Comparison of ENCODE assay signal across 8 mouse cellular contexts in genomic region chr1:39734311-39734710, GRCm38 (mm10). TPM values are rescaled to one million over a fixed set of nuclear protein-coding genes. Genes with fewer than 3 reads are reported as not detected.
DNase-seq lines count a peak whose midpoint lies in the region; ATAC-seq lines count a peak whose summit lies in the region.

No protein-coding gene starts in this region.

- no peaks in the 10 kb centered on the region for H3K27me3 ChIP-seq in kidney, embryonic 16.5 days (ENCODE audit: insufficient read depth, low read length)

- H3K9me3 ChIP-seq in kidney, embryonic 16.5 days (ENCODE audit: low read length) = no peaks in the 10 kb centered on the region

- H3K4me2 ChIP-seq in kidney, embryonic 16.5 days (replicated peaks; ENCODE audit: low read depth, low read length) = no peak overlapping the region

- no peaks in the 10 kb centered on the region for H3K36me3 ChIP-seq in kidney, embryonic 16.5 days (ENCODE audit: insufficient read depth, low read length)

- ATAC-seq in cerebellum, adult (ENCODE audit: insufficient number of reproducible peaks, low FRiP score, low TSS enrichment) = no peak
- ATAC-seq in common myeloid progenitor, adult 5-6 weeks (replicated peaks; ENCODE audit: low read depth, poor library complexity, severe bottlenecking) = peak; percentile 82
- ATAC-seq in kidney, embryonic 16.5 days (ENCODE audit: low FRiP score, low TSS enrichment) = no peak
- ATAC-seq in monocyte, adult 5-6 weeks (replicated peaks; ENCODE audit: insufficient number of reproducible peaks, low FRiP score, low TSS enrichment, poor library complexity, severe bottlenecking) = 0 out of 2 replicates have a peak, but pooled peaks have one; percentile 29

- no peak overlapping the region for H3K4me3 ChIP-seq in kidney, embryonic 16.5 days (ENCODE audit: low read length)

- intact Hi-C loops in left cerebral cortex, postnatal 36 days (cut with DNase I) = no loop called here

- WGBS in kidney, embryonic 16.5 days = 80% methylated on average over 13 of the region's 13 CpGs

- H3K27ac ChIP-seq in kidney, embryonic 16.5 days (ENCODE audit: low read length) = peak overlapping the region; percentile 91

- peaks cover 32% of the 10 kb centered on the region for H3K4me1 ChIP-seq in kidney, embryonic 16.5 days (ENCODE audit: insufficient read depth, low read length)

- peak; percentile 29 to 42 for DNase-seq in cerebellum, adult 18-20 months
- no peak for DNase-seq in testis, postnatal 14 days (ENCODE audit: low spot score)
- DNase-seq in neural tube, embryonic 10.5 days (ENCODE audit: extremely low spot score, low spot score) = no peak
- DNase-seq in left cerebral cortex, postnatal 36 days (ENCODE audit: low spot score in 2 of 2) = no peak

- no peak overlapping the region for H3K9ac ChIP-seq in kidney, embryonic 16.5 days (replicated peaks; ENCODE audit: low read length)

RNA-seq across cellular contexts. Expression of gene Rfx8, which starts 13.5 kb away (rescaled TPM):
- total RNA-seq in common myeloid progenitor, adult 5-6 weeks (2017) = 0.27 TPM in 1 of 2 replicates, not detected in the other
- 0.17 and 0.21 TPM in 2 replicates for polyA plus RNA-seq in kidney, embryonic 16.5 days (2015; fragmentation: Nextera tagmentation; extraction: Ambion mirVana)
- total RNA-seq in monocyte, adult 5-6 weeks (2017) = 0.67 TPM in 1 of 3 replicates, not detected in the others
- total RNA-seq in left cerebral cortex, postnatal 36 days (2021) = under 1 TPM in 1 of 2 experiments, not detected in 1; 0.32 TPM

Comparison
In these comparisons a context has a peak if more than half of its experiments do, and no peak if none do; other contexts are left out.
1. DNase-seq: peak in cerebellum, adult 18-20 months (2 of 2); none in testis, postnatal 14 days (single experiment), neural tube, embryonic 10.5 days (single experiment) and left cerebral cortex, postnatal 36 days (0 of 2).
2. ATAC-seq: peak in common myeloid progenitor, adult 5-6 weeks (single experiment) and monocyte, adult 5-6 weeks (single experiment); none in cerebellum, adult (single experiment) and kidney, embryonic 16.5 days (single experiment).